Mouse (Mus musculus): ENCODE results near the gene Il1rapl1. TPM values are rescaled to one million over a fixed set of nuclear protein-coding genes. Genes with fewer than 3 reads are reported as not detected.
A peak's percentile ranks its signal among the peaks of the same experiment; 100 is the strongest.

Gene Il1rapl1
- total RNA-seq, 2 experiments from 2014 or later: not detected

DNA sequence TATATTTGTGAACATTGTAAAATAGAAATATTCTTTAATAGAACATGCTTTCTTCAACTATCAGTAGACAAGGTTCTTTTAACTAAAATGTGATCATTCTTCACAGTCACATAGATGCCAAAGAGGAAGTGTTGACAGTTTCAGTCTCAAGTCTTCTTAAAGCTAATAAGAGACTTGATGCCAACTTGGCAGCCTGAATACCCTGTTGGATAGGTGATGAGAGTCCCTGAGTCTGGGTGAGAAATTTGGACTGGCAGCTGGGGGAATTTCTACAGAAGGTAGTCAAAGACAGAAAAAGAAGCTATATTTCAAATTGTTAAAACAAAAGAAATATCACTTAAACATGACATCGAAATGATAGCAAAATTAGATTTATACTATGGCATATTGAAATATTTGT, 451.6 kb downstream of the Il1rapl1 start:
- ATAC-seq (replicated peaks; ENCODE audit: poor library complexity): no peak

DNA sequence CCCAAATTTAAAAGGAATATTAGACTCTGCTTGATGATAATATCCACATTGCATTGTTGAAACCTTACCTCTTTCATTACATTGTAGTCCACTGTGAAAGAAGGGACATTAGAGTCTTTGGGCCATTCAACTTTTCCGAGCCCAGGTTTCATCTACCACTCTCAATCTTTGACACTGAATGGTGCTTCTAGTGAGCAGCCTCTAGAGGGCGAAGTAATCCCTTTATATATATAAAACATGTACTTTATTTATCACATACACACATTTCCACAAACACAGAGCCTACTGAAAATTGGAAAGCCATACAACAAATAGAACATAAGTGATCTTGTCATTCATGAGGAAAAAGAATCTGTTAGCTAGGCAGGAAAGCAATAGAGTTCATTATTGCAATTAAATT, 459.8 kb downstream of the Il1rapl1 start:
- ATAC-seq (replicated peaks; ENCODE audit: poor library complexity): no peak

DNA sequence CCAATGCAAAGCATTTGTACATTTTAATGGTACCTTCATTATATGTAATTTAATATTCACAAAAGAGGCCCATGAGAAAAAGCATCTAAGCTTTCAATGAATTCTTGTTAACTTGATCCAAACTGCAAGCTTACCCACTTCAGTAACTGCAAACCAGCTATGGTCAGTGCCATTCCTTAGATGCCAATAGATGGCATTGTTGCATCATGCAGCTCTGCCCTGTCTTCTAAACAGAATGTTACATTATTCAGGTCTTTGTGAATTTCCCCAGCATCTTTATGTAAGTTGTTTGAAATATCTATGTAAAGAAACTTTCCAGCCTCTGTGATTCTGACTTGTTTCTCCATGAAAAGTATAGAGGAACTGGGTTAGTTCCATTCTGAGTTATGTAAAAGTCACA, 514.5 kb downstream of the Il1rapl1 start:
- no peak for ATAC-seq (replicated peaks; ENCODE audit: poor library complexity)

DNA sequence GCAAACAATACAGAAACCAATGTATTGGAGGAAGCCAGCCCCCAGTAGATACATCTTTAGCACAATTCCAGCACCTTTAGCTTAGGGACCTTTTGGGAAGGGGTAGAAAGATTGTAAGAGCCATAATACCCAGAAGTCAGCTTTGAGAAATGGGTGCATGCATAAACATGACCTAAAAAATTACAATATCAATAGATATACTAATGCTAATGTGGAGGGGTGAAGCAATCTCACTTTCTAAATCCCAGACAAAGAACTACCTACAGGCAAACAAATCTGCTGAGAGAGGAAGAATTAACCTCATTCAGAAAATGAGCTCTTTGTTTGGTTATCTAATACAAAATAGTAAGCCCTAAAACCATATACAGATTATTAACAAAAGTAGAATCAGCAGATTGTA, 607.4 kb downstream of the Il1rapl1 start:
- no peak for ATAC-seq (replicated peaks; ENCODE audit: poor library complexity)

DNA sequence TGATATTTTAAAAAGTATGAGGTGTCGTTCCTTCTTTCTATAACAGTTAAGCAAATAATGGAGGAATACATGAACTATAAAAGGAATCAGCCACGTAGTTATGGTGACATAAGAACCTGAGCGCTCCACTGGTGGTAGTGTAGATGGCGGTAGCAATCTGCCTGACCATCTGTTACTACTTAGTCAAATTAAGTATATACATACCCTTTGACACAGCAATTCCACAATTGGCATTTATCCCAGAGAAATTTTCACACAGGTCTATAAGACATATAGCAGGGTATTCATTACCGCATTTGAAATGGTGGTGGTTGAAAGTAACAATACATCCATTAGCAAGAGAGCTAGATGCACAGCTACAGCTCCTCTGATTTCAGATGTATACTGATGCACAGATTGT, 612.8 kb downstream of the Il1rapl1 start:
- no peak for ATAC-seq (replicated peaks; ENCODE audit: poor library complexity)

DNA sequence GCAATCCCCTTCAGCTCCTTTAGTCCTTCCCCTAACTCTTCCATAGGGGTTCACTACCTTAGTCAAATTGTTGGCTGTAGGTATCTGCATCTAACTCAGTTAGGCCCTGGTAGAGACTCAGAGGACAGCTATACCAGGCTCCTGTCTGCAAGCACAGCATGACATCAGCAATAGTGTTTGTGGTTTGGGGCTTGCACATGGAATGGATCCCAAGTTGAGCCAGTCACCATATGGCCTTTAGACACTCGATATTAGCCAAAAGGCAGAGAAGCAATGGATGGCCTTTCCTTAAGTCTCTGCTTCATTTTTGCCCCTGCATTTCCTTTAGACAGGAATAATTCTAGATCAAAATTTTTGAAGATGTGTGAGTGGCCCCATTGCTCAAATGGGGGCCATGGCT, 632.0 kb downstream of the Il1rapl1 start:
- ATAC-seq (replicated peaks; ENCODE audit: poor library complexity): no peak

DNA sequence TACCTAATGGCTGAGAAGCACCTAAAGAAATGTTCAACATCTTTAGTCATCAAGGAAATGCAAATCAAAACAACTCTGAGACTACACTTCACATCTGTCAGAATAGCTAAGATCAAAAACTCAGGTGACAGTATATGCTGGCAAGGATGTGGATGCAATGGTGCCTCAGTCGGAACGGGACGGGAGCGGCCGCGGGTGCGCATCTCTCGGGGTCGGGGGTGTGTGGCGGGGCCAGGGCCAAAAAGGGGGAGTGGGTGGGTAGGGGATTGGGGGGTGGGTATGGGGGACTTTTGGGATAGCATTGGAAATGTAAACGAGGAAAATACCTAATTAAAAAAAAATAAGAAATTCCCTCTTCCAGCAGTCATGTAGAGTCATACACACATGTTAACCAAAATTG, 877.3 kb downstream of the Il1rapl1 start:
- ATAC-seq (replicated peaks; ENCODE audit: poor library complexity): peak; percentile 93

DNA sequence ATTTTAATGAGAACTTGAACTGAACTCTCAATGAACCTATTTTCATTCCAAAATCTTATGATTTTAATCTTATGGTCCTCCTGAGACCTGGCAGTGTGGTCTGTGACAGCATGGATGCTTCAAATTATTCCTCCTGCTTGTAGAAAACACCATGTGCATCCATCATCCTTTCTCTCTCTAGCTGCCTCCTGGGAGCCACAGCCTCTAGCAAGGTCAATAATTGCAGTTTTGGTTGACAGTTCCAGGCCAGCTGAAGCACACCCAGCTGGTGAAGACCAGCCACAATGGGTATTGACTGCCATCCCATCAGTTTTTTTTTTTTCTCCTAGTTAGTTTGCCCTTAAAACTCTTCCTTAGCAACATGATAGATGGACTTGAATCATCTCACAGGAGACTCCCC, 890.2 kb downstream of the Il1rapl1 start:
- ATAC-seq (replicated peaks; ENCODE audit: poor library complexity): no peak

DNA sequence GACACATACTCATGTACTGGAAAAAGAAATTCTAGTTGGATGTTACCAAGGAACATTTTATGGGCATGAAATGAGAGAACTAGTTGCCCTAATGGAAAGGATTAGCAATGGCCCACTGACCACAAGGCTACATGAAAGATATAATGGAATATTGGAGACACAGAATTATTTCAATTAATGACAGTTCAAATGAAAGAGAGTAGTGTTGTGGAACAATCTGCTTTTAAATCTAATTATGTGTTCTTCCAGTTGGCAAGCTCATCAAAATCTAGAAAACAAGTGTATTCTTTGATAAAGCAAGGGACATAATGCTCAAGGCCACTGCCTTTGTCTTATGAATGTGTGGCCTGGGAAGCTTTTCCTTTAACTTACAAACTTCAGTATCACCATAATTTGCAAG, 1113.1 kb downstream of the Il1rapl1 start:
- no peak for ATAC-seq (replicated peaks; ENCODE audit: poor library complexity)

DNA sequence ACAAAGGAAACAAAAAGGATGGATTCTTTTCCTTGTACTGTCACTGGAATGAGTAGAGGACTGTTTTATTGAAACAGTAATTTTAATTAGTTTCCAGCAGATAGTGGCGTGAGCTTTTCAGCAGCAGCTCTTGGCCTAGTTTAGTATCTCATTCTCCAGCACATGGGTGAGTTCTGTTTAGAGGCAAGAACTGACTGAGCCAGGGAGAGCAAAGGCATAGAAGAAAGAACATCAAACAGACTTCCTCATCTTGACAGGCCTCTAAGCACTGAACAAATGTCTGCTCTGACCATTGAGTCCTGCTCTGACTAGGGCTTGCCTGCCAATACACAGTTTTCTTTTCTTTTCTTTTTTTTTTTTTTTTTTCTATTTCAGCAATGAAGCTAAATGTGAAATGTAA, 1160.3 kb downstream of the Il1rapl1 start:
- ATAC-seq (replicated peaks; ENCODE audit: poor library complexity): no peak

DNA sequence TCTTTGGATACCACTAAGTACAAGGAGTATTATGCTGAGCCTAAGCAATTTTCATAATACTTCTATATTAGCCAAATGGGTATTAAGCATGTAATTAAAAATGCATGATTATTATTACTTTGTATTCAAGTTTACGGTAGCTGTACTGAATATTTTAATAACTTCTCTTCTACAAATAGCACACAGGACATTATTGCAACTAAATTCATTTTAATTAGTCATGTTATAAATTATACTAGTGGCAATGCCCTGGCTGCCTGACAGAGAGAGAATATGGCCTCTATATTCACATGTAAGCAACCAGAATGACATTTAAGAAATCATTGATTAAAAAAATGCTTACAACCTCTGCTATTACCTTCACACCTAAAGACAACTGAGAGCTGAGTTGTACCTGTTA, 1160.8 kb downstream of the Il1rapl1 start:
- no peak for ATAC-seq (replicated peaks; ENCODE audit: poor library complexity)

DNA sequence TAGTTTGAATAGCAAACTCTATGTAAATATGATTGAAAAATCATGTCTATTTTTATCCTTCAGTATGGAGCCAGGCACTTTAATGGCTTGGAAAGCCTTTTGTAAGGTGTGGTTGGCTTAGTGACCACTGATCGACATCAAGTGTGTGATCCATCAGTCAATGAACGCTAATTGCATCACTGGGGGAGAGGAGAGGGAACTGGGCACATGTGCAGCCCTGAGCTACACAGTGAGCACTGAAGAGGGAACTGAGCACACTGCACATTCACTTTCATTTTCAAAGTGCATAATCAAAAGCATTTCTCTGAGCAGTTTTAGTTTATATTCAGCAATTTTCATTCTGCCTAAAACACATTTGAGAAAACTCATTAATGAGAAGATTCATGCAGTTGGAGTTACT, 1164.5 kb downstream of the Il1rapl1 start:
- ATAC-seq (replicated peaks; ENCODE audit: poor library complexity): peak; percentile 86

DNA sequence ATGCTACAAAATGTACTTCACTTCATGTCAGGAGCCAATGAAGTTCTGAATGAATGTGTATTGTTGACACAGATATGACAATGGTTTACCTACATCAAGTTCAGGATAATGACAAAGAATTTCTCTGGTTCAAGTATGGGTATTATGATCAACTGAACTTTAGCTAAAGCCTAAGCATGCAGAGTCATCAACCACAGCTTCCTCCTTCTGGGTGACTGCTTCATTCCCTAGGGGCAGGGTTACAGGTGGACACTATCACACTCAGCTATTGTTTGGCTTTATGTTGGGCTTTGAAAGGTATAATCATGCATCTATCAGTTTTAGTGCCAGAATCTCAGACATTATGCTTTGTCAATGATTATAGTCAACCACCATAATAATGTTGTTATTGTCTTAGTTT, 1166.3 kb downstream of the Il1rapl1 start:
- ATAC-seq (replicated peaks; ENCODE audit: poor library complexity): peak; percentile 81

DNA sequence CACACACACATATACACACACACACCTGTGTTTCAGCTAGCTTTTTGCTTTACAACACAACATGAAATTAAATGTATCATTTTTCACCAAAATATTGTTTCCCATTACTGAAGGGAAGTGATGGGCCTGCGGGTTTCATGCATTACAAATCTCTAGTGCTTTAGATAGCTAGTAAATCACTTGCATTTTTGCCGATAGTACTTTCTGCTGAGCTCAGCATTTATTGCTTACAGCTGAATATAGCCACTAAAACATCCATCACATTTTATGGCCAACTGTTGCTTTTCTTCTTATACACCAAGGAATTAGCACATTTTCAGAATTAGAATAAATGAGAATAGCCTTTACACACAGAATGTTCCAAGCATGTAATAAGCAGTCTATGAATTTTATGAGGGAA, 1260.6 kb downstream of the Il1rapl1 start:
- ATAC-seq (replicated peaks; ENCODE audit: poor library complexity): no peak

DNA sequence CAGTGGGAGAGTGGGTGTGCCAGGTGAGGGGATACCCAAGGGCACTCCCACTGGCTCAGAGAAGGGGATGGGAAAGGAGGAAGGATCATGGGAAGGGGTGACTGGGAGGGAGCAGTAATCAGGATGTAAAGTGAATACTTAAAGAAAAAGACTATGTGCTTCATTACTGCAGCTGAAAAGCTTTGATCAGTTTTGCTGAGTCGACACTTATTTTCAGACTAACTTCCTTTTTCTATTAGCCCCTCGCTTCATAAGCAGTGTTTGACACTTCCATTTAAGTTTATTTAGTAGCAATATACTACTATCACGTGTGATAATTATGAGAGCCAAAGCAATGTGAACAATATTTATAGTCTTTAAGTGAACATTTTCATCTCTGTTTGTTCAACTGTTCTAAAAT, 1307.2 kb downstream of the Il1rapl1 start:
- ATAC-seq (replicated peaks; ENCODE audit: poor library complexity): no peak

DNA sequence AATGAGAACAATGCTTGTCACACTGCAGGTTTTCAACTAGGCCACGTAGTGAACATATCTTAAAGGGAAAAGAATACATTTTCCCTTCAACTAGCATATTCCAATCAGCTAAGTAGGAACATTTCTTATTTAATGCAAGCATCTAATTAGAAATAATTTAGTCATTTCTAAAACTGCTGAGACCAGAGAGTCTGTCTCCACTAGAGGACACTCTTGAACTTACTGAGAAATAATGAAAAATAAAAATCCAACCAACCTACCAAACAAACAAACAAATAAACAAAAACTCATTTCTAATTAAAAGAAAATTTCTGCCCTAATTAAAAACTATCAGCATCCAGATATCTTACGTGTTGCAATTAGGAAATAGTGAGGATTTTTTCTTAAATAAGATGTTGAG, 1312.7 kb downstream of the Il1rapl1 start:
- no peak for ATAC-seq (replicated peaks; ENCODE audit: poor library complexity)

DNA sequence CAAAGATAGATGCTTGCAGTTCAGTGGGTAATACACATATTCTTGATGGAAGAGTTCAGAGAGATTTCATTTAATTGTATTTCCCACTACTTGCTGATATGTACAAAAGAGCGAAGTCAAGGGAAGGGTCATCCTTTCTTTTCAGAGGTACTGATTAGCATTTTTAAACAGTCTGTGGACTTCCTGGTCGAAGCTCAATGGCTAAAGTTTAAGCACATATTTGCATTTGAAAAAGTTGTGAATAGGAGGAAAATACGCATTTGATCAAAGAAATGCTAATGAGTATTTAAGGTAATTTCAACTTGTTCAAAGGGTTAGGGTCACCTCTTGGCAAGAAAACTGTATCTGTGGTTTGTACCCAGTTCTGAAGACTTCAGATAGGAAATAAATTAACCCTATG, 1386.6 kb downstream of the Il1rapl1 start:
- ATAC-seq (replicated peaks; ENCODE audit: poor library complexity): no peak

All from megakaryocyte progenitor cell, adult 5-6 weeks (primary cell).